Mouse (Mus musculus) thymus, adult 2 months (tissue): ENCODE measurements at regions not wholly inside any gene's neighbourhood (a gene's known extent, or its start where the extent isn't known, plus 50 kb on each side); places are given as distances from the start of the nearest gene placed in this dataset.

Experiments
- CTCF ChIP-seq: fragments of 200-500 bp; IDR thresholded peaks from 2 replicates; pipeline ENCODE4 v1.5.1; 2012; ENCODE audit warnings: mild to moderate bottlenecking, control low read depth, low read length, moderate library complexity, borderline replicate concordance; ENCODE audit not compliant: control insufficient read depth, poor library complexity, insufficient read depth; ENCODE audit errors: extremely low read depth
- POLR2A ChIP-seq: fragments of 200-500 bp; IDR thresholded peaks from 2 replicates; pipeline ENCODE4 v1.6.1; 2012; ENCODE audit warnings: mild to moderate bottlenecking, low read length, control low read depth, moderate library complexity; ENCODE audit not compliant: control insufficient read depth, poor library complexity, insufficient read depth; ENCODE audit errors: extremely low read depth

- TF ChIP-seq CTCF (no peak), POLR2A (no peak)
Measured at GRCm38 (mm10) chr4:48779955-48780354, 116.6 kb downstream of the Cavin4 start.
